Mouse (Mus musculus) heart, embryonic 13.5 days (tissue): ENCODE results near the gene Tti1. TPM values are rescaled to one million over a fixed set of nuclear protein-coding genes. Genes with fewer than 3 reads are reported as not detected.
A peak's percentile ranks its signal among the peaks of the same experiment; 100 is the strongest.

Source experiments
- ATAC-seq: fragments of 200-750 bp; cut with Nextera tagmentation; 2 replicates; pipeline ENCODE4 v1.8.0; 2017; ENCODE audit warnings: moderate TSS enrichment; ENCODE audit not compliant: insufficient number of reproducible peaks, low FRiP score, low TSS enrichment; ENCODE audit errors: extremely low read depth
- H3K27ac ChIP-seq: fragments of 300-500 bp; sonication (generic); replicated peaks from 2 replicates; pipeline ENCODE4 v1.5.1; 2015; ENCODE audit warnings: moderate library complexity, mild to moderate bottlenecking, inconsistent platforms
- H3K27me3 ChIP-seq: fragments of 300-500 bp; sonication (generic); replicated peaks from 2 replicates; pipeline ENCODE4 v1.6.1; 2015; ENCODE audit warnings: mild to moderate bottlenecking, inconsistent platforms
- H3K36me3 ChIP-seq: fragments of 300-500 bp; sonication (generic); 2 replicates; pipeline ENCODE4 v1.6.1; 2015; ENCODE audit warnings: mild to moderate bottlenecking, inconsistent platforms
- H3K4me1 ChIP-seq: fragments of 300-500 bp; sonication (generic); 2 replicates; pipeline ENCODE4 v1.6.1; 2015; ENCODE audit warnings: inconsistent platforms
- H3K4me2 ChIP-seq: fragments of 300-500 bp; sonication (generic); 2 replicates; pipeline ENCODE4 v1.6.1; 2015; ENCODE audit warnings: inconsistent platforms, mild to moderate bottlenecking, moderate library complexity
- H3K4me3 ChIP-seq: fragments of 300-500 bp; sonication (generic); 2 replicates; pipeline ENCODE4 v1.5.1; 2015; ENCODE audit warnings: moderate library complexity, mild to moderate bottlenecking, inconsistent platforms
- H3K9ac ChIP-seq: fragments of 300-500 bp; sonication (generic); 2 replicates; pipeline ENCODE4 v1.6.1; 2015; ENCODE audit warnings: inconsistent platforms, mild to moderate bottlenecking, moderate library complexity
- H3K9me3 ChIP-seq: fragments of 300-500 bp; sonication (generic); 2 replicates; pipeline ENCODE4 v1.6.1; 2016; ENCODE audit warnings: inconsistent platforms
- WGBS: fragments of 180-500 bp; shearing (Covaris S2); methylation state at CpG from one replicate; pipeline ENCODE4 v1.1.7; 2015; ENCODE audit warnings: mixed read lengths; 5-methylcytosine and 5-hydroxymethylcytosine counted together
- polyA plus RNA-seq: library from polyadenylated mRNA; unstranded; fragments of >200 nt; fragmentation: Nextera tagmentation; extraction: Ambion mirVana; gene quantifications from 2 replicates; pipeline ENCODE4 v1.2.1, GENCODE M21; 2015

Gene Tti1
- polyA plus RNA-seq, 1 experiment from 2014 or later, result 22.1 TPM

DNA sequence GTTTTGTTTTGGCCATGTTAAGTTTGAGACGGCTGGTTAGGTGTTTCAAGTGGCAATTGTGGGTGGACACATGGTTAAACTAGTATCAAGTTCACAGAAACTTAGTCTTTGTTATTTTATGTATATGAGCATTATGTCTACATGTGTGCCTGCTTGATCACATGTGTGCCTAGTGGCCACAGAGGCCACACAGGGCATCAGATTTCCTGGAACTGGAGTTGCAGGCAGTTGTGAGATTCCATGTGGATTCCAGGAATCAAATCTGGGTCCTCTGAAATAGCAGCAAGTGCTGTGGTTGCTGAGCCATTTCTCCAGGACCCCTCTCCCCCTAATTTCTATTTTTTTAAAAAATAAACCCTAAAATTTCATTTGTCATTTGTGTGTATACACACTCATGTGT, 11.4 kb upstream of the Tti1 start:
- H3K4me1 ChIP-seq, result peaks cover 22% of the 10 kb centered on the region
- no peak overlapping the region for H3K4me3 ChIP-seq
- no peak for ATAC-seq
- H3K9me3 ChIP-seq, result no peaks in the 10 kb centered on the region
- peaks cover 73% of the 10 kb centered on the region for H3K36me3 ChIP-seq
- H3K27me3 ChIP-seq, result no peaks in the 10 kb centered on the region
- H3K27ac ChIP-seq, result no peak overlapping the region
- 56% methylated on average over 1 of the region's 1 CpGs for WGBS
- H3K4me2 ChIP-seq, result no peak overlapping the region
- no peak overlapping the region for H3K9ac ChIP-seq

DNA sequence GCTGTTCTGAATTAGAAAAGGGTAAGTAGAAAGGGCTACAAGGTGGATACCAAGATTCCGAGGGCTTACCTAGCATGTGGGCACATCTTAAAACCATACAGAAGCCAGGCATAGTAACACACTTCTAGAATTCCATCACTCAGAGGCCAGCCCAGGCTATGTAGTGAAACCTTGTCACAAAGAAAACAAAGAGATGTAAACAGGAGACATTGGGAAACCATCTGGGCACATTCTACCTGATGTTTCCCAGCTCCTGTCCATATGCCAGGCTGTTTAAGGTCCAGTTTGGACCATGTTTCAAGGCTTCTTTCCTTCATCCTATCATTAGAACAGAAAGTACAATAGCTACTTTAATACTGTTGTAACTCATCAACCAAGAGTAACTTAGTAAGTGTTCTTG, 9.3 kb upstream of the Tti1 start:
- Histone ChIP-seq H3K9me3 (no peaks in the 10 kb centered on the region), H3K4me2 (no peak overlapping the region), H3K27ac (no peak overlapping the region), H3K9ac (no peak overlapping the region), H3K27me3 (no peaks in the 10 kb centered on the region), H3K36me3 (peaks cover 52% of the 10 kb centered on the region), H3K4me1 (peaks cover 27% of the 10 kb centered on the region), H3K4me3 (no peak overlapping the region)
- WGBS, result 83% methylated on average over 1 of the region's 1 CpGs
- ATAC-seq, result no peak

DNA sequence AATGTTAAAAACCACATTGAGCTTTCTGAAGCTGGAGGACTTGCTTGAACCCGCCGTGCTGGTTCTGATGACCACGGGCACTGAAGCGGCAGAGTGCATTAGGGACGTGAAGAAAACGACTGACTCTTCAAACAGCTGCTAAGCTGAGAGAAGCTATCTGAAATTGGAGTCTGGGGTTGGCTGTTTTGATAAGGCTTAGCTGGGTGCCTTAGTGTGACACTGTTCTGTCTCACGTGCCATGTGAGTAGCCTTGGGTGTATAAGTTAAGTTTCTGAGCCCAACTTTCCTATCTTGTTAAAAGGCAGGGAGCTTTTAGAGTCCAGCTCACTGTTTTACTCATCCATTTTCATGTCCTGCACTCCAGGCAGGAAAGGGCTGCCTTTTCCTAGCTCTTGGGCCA, 8.7 kb upstream of the Tti1 start:
- no peaks in the 10 kb centered on the region for H3K9me3 ChIP-seq
- peak overlapping the region; percentile 45; the same call in 1 of the 2 replicates for H3K9ac ChIP-seq
- H3K27ac ChIP-seq, result no peak overlapping the region
- no peaks in the 10 kb centered on the region for H3K27me3 ChIP-seq
- peaks cover 46% of the 10 kb centered on the region for H3K36me3 ChIP-seq
- 39% methylated on average over 7 of the region's 7 CpGs for WGBS
- H3K4me2 ChIP-seq, result no peak overlapping the region
- ATAC-seq, result no peak
- H3K4me3 ChIP-seq, result no peak overlapping the region
- peaks cover 33% of the 10 kb centered on the region for H3K4me1 ChIP-seq

DNA sequence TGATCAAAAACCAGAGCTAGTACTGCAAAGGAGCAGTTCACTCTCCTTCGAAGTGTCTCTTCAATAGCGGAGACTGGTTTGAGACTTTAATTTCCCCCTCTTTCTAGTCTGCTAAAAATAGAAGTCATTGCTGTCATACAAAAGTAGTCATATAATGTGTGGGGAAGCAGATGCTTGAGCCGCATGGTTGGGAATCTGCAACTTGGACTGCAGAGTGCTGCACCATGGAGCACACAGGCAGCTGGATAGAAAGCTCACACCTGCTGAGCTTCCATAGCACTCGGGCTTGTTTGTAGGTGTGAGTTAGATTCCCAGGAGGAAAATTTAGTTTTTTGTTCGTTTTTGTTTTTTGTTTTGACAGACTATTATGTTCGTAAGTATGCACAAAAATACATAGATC, 8.2 kb upstream of the Tti1 start:
- Histone ChIP-seq H3K4me1 (peaks cover 37% of the 10 kb centered on the region), H3K9ac (no peak overlapping the region; the same call in 1 of the 2 replicates), H3K4me3 (no peak overlapping the region), H3K27ac (0 out of 2 replicates have a peak overlapping the region, but pooled peaks have one; percentile 33), H3K9me3 (no peaks in the 10 kb centered on the region), H3K36me3 (peaks cover 42% of the 10 kb centered on the region), H3K4me2 (peak overlapping the region; percentile 5; the same call in 1 of the 2 replicates), H3K27me3 (no peaks in the 10 kb centered on the region)
- ATAC-seq, result no peak
- 53% methylated on average over 6 of the region's 6 CpGs for WGBS

DNA sequence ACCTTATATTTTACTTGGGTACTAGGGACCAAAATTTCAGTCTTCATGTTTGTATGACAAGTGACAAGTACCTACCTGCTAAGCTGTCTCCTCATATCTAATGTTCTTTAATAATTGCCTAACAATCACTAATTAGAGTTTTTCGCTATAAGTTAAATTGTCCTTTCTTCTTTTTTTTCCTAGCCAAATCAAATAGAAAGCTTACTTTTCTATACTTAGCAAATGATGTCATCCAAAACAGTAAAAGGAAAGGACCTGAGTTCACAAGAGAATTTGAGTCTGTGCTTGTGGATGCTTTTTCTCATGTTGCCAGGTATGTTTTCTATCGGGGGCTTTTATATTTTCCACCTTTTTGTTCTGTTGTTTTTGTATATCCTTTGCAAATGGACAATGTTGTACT, 7.6 kb upstream of the Tti1 start:
- 79% methylated on average over 2 of the region's 2 CpGs for WGBS
- no peak for ATAC-seq
- Histone ChIP-seq H3K4me1 (peaks cover 43% of the 10 kb centered on the region), H3K4me2 (0 out of 2 replicates have a peak overlapping the region, but pooled peaks have one; percentile 5), H3K9ac (no peak overlapping the region; the same call in 1 of the 2 replicates), H3K9me3 (no peaks in the 10 kb centered on the region), H3K36me3 (peaks cover 36% of the 10 kb centered on the region), H3K27ac (0 out of 2 replicates have a peak overlapping the region, but pooled peaks have one; percentile 33), H3K27me3 (no peaks in the 10 kb centered on the region), H3K4me3 (no peak overlapping the region)

DNA sequence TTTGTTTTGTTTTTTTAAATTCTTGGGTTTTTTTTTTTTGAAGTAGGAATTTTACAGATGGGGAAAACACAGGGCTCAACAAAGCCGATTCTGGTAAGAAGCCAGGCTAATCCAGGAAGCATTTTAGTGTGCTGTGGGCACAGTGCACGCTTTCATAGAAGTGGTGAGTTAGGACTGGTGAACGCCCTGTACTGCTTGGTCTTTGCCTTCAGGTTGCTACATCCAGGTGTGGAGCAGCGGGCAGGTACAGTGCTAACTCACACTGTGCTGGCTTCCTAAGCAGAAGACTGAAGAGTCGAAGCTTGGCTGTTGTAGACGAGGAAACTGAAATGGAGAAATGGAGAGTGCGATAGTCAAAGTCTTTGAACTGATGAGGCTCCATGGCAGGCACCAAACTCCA, 1.8 kb upstream of the Tti1 start:
- Histone ChIP-seq H3K9ac (peak overlapping the region; percentile 99), H3K27me3 (no peaks in the 10 kb centered on the region), H3K4me2 (peak overlapping the region; percentile 91), H3K4me3 (peak overlapping the region; percentile 99), H3K9me3 (no peaks in the 10 kb centered on the region), H3K27ac (no peak overlapping the region), H3K36me3 (no peaks in the 10 kb centered on the region), H3K4me1 (peaks cover 50% of the 10 kb centered on the region)
- 72% methylated on average over 7 of the region's 7 CpGs for WGBS
- ATAC-seq, result no peak

DNA sequence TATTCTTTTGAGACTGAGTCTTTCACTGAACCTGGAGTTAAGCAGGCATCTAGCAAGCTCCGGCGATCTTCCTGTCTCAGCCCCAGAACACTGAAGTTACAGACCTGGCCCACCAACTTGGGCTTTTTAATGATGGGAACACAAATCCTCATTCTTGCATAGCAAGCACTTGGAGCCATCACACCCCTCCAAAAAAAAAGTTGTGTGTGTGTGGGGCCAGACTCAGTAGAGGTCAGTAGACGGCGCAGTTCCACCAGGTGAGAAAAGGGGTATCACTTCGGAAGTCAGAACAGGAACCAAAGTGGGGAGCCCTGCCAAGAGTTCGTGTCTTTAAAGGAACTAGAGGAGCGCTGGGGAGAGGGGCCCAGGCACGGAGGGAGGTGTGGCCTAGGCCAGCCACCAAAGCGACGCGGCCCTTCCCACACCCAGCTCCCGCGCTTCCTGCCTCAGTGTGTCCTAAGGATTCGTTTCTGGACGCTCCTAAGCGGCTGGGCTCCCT, 329 bp downstream of the Tti1 start:
- no peaks in the 10 kb centered on the region for H3K9me3 ChIP-seq
- H3K27ac ChIP-seq, result peak overlapping the region; percentile 96
- peaks cover 45% of the 10 kb centered on the region for H3K4me1 ChIP-seq
- H3K9ac ChIP-seq, result peak overlapping the region; percentile 99
- H3K36me3 ChIP-seq, result no peaks in the 10 kb centered on the region
- no peak; the same call in 1 of the 2 replicates for ATAC-seq
- H3K4me3 ChIP-seq, result peak overlapping the region; percentile 99
- WGBS, result 2% methylated on average over 16 of the region's 16 CpGs
- H3K4me2 ChIP-seq, result peak overlapping the region; percentile 91
- H3K27me3 ChIP-seq, result no peaks in the 10 kb centered on the region

DNA sequence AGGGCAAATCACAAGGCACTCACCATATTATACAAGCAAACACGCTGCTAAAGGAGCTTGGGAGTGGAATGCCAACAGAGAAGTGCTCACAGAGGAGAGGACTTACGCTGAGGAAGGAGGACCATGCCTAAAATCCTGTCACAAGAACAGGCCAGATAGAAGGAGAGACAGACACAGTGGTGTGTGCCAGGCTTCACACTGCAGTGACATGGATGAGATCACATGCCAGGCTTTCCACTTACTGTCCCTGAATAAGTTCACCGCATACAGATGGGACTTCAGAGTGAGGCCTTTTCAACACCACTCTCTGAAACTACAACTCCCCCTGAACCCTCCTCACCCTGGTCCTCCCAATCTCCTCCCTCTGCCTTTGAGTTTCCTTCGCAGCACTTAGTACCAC, 10.9 kb downstream of the Tti1 start:
- Histone ChIP-seq H3K4me2 (no peak overlapping the region), H3K27ac (no peak overlapping the region), H3K4me1 (peaks cover 4% of the 10 kb centered on the region; the same call in 1 of the 2 replicates), H3K27me3 (no peaks in the 10 kb centered on the region), H3K9me3 (no peaks in the 10 kb centered on the region), H3K9ac (peak overlapping the region; percentile 19; the same call in 1 of the 2 replicates), H3K36me3 (no peaks in the 10 kb centered on the region), H3K4me3 (no peak overlapping the region)
- ATAC-seq, result no peak
- 68% methylated on average over 4 of the region's 4 CpGs for WGBS

DNA sequence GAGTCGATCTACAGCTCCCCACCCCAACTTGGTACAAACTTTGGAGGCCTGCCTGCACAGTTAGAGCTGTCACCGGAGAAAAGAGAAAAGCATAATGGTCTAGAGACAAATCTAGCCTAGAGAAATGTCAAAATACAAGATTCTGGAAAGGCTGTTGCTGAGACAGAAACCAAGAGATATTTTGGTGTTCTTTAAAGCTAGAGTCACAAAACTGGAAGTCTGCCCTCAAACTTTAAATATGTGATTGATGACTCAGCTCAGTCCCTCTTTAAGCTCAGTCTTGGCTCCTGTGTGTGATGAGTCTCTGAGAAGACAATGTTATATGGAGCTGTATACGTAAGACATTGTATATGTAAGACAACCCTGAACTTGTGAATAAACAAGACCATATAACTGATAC, 15.6 kb downstream of the Tti1 start:
- Histone ChIP-seq H3K4me2 (no peak overlapping the region), H3K9me3 (no peaks in the 10 kb centered on the region), H3K4me3 (no peak overlapping the region), H3K27ac (no peak overlapping the region), H3K9ac (no peak overlapping the region), H3K27me3 (no peaks in the 10 kb centered on the region), H3K4me1 (peaks cover 22% of the 10 kb centered on the region), H3K36me3 (peaks cover 21% of the 10 kb centered on the region)
- ATAC-seq, result no peak
- WGBS, result 84% methylated on average over 3 of the region's 3 CpGs

DNA sequence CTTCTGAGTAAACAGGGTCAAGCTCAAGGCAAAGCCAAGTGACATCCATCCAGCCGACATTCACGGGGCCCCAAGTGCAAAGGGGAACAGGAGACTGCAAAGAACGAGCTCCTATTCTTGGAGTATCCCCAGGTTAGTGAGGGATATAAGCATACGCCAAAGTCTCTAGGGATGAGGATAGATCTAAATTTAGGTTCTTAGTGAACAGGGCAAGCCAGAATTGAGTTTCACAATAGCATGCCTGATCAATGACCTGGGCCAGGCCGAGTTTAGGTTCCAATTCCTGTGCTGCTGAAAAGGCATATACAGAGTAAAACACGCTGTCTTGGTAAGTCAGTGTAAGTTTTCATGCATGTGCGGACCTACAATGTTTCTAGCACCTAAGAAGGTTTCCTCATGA, 18.9 kb downstream of the Tti1 start:
- H3K4me2 ChIP-seq, result peak overlapping the region; percentile 7; the same call in 1 of the 2 replicates
- peaks cover 51% of the 10 kb centered on the region for H3K36me3 ChIP-seq
- no peaks in the 10 kb centered on the region for H3K27me3 ChIP-seq
- no peaks in the 10 kb centered on the region for H3K9me3 ChIP-seq
- ATAC-seq, result no peak
- peak overlapping the region; percentile 24 for H3K27ac ChIP-seq
- H3K4me1 ChIP-seq, result peaks cover 27% of the 10 kb centered on the region
- H3K4me3 ChIP-seq, result no peak overlapping the region
- 66% methylated on average over 7 of the region's 7 CpGs for WGBS
- 0 out of 2 replicates have a peak overlapping the region, but pooled peaks have one; percentile 28 for H3K9ac ChIP-seq

DNA sequence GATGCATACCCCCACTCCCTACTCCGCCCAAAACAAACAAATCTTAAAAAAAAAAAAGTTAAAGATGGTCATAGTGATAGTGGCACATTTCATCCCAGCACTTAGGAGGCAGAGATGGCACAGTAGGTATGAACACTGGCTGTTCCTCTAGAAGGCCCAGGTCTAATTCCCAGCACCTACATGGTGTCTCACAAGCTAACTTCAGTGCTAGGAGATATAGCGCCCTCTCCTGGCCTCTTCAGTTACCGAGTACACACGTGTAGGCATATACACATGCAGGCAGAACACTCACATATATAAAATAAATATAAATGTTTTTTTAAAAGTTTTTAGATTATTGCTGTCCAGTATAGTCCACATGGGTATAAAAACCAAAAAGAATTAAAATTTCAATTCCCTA, 22.6 kb downstream of the Tti1 start:
- H3K9ac ChIP-seq, result no peak overlapping the region
- 94% methylated on average over 4 of the region's 4 CpGs for WGBS
- no peak for ATAC-seq
- H3K4me1 ChIP-seq, result peaks cover 30% of the 10 kb centered on the region
- no peak overlapping the region for H3K27ac ChIP-seq
- H3K9me3 ChIP-seq, result no peaks in the 10 kb centered on the region
- no peaks in the 10 kb centered on the region for H3K27me3 ChIP-seq
- H3K4me2 ChIP-seq, result no peak overlapping the region
- peaks cover 55% of the 10 kb centered on the region for H3K36me3 ChIP-seq
- H3K4me3 ChIP-seq, result no peak overlapping the region

DNA sequence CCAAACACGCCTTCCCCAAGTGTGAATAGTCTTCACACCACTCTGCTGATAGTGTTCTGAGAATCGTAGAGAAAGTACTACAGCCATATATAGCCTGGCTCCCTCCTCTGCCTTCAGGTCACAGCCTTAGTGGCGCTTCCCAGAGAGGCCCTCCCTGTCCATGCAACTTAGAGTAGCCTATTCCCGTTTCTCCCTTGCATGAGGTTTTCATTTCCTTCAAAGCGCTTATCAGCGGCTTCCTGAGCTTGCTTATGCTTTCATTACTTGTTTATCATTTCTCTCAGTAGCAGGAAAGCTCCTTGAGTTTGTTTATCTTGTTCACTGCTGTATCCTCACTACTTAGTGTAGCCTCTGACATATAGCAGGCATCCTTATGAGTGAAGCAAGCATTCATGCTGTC, 23.6 kb downstream of the Tti1 start:
- 47% methylated on average over 6 of the region's 6 CpGs for WGBS
- no peak for ATAC-seq
- no peaks in the 10 kb centered on the region for H3K9me3 ChIP-seq
- H3K4me2 ChIP-seq, result no peak overlapping the region
- no peak overlapping the region for H3K4me3 ChIP-seq
- peaks cover 27% of the 10 kb centered on the region for H3K4me1 ChIP-seq
- no peaks in the 10 kb centered on the region for H3K27me3 ChIP-seq
- peak overlapping the region; percentile 40; the same call in 1 of the 2 replicates for H3K27ac ChIP-seq
- peaks cover 60% of the 10 kb centered on the region for H3K36me3 ChIP-seq
- H3K9ac ChIP-seq, result no peak overlapping the region; the same call in 1 of the 2 replicates
